Mouse (Mus musculus) layer of hippocampus, postnatal 25 days (tissue): ENCODE measurements around the gene H2-Q6. TPM values are rescaled to one million over a fixed set of nuclear protein-coding genes. Genes with fewer than 3 reads are reported as not detected.
A peak's percentile ranks its signal among the peaks of the same experiment; 100 is the strongest.
"Not testable (repeated sequence)": the region's sequence is repeated elsewhere in the genome, so short reads cannot be mapped to it uniquely, and the experiment has no call there.

Experiments used
- DNase-seq, 2 experiments: peaks; one replicate each; pipeline ENCODE4 v3.0.0; 2022; ENCODE audit warnings: mixed read lengths in 2 of 2, low spot score in 1 of 2; ENCODE audit errors: extremely low spot score in 1 of 2
- total RNA-seq, 2 experiments: library from RNA; stranded (reverse); gene quantifications; 2 replicates each; pipeline ENCODE4 v1.2.3; 2021

The H2-Q6 gene
- total RNA-seq: not detected

- DNase-seq: not testable (repeated sequence)
Observed at GRCm38 (mm10) chr17:35424624-35425416, at the start of gene H2-Q6. TSS of gene H2-Q6 (plus strand) at chr17:35424850.

GRCm38 (mm10) chr17:35379369-35379728, 45.3 kb upstream of the H2-Q6 start, which contains the start of gene H2-Q4:
TSS of gene H2-Q4 (plus strand) at chr17:35379617.
- DNase-seq: peak; percentile 32 to 65

- DNase-seq: peak in 1 of 2 experiments; percentile 3
Observed at GRCm38 (mm10) chr17:35379729-35380451, 44.8 kb upstream of the H2-Q6 start.

GRCm38 (mm10) chr17:35389796-35390195, 34.9 kb upstream of the H2-Q6 start:
- peak in 1 of 2 experiments; percentile 43 for DNase-seq

GRCm38 (mm10) chr17:35392671-35393070, 32.0 kb upstream of the H2-Q6 start:
- DNase-seq: not testable (repeated sequence)

GRCm38 (mm10) chr17:35393864-35394800, 30.5 kb upstream of the H2-Q6 start:
- not testable (repeated sequence) for DNase-seq

GRCm38 (mm10) chr17:35396956-35397355, 27.7 kb upstream of the H2-Q6 start:
- DNase-seq: not testable (repeated sequence)

GRCm38 (mm10) chr17:35413057-35413456, 11.6 kb upstream of the H2-Q6 start:
- DNase-seq: not testable (repeated sequence)

- DNase-seq: not testable (repeated sequence)
Observed at GRCm38 (mm10) chr17:35415273-35416129, 9.1 kb upstream of the H2-Q6 start.

- DNase-seq: no peak
Observed at GRCm38 (mm10) chr17:35418772-35419171, 5.9 kb upstream of the H2-Q6 start.

GRCm38 (mm10) chr17:35419564-35419963, 5.1 kb upstream of the H2-Q6 start:
- not testable (repeated sequence) for DNase-seq

GRCm38 (mm10) chr17:35420206-35420810, 4.3 kb upstream of the H2-Q6 start:
- peak in 1 of 2 experiments; percentile 49 for DNase-seq

- DNase-seq: not testable (repeated sequence)
Observed at GRCm38 (mm10) chr17:35421331-35421730, 3.3 kb upstream of the H2-Q6 start.

- not testable (repeated sequence) for DNase-seq
Observed at GRCm38 (mm10) chr17:35422360-35422759, 2.3 kb upstream of the H2-Q6 start.

GRCm38 (mm10) chr17:35423131-35423810, 1.4 kb upstream of the H2-Q6 start:
- DNase-seq: not testable (repeated sequence)

GRCm38 (mm10) chr17:35424106-35424505, 544 bp upstream of the H2-Q6 start:
- DNase-seq: not testable (repeated sequence)

- not testable (repeated sequence) for DNase-seq
Observed at GRCm38 (mm10) chr17:35425474-35425873, 824 bp downstream of the H2-Q6 start.

- not testable (repeated sequence) for DNase-seq
Observed at GRCm38 (mm10) chr17:35428883-35429282, 4.2 kb downstream of the H2-Q6 start.
